In the genomic region with DNA sequence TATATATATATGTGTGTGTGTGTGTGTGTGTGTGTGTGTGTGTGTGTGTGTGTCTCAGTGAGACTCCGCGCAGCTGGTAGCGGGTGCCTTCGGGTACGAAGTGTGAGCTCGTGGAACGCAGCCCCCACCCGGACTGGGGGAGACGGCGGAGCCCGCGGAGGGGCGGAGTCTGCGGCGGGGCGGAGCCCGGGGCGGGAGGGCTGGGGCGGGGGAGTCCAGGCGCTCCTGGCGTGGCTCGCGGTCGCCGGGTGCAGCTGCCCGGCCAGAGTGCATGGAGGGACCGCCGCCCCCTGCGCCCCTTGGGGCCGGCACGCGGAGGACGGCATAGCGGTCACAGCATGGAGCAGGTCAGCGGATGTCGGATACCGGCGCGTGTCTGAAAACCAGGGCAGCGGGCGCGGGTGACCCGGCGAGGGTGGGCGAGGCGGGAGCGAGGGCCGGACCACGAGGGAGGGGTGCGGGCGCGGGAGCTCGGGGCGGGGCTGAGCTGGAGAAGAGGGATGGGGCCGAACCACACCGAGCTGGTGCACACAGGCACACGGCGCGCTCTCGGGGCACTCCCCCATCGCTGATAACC, we compare ENCODE assay signal across 8 mouse cellular contexts. TPM values are rescaled to one million over a fixed set of nuclear protein-coding genes. Genes with fewer than 3 reads are reported as not detected.
DNase-seq lines count a peak whose midpoint lies in the region; ATAC-seq lines count a peak whose summit lies in the region.

No protein-coding gene starts in this region.

- H3K4me2 ChIP-seq in heart, embryonic 14.5 days (ENCODE audit: low read length): peak overlapping the region; percentile 99
- H3K4me2 ChIP-seq in midbrain, embryonic 12.5 days (replicated peaks): peak overlapping the region; percentile 98

- H3K27ac ChIP-seq in heart, embryonic 14.5 days (replicated peaks in 1 of 2; ENCODE audit: control insufficient read depth in 1 of 2, insufficient read depth in 1 of 2, low read depth in 2 of 2, low read length in 2 of 2): no peak overlapping the region
- H3K27ac ChIP-seq in midbrain, embryonic 12.5 days (replicated peaks): peak overlapping the region; percentile 35

- intact Hi-C loops in heart, postnatal 25 days (cut with DNase I): no loop called here
- intact Hi-C loops in left cerebral cortex, postnatal 25 days (cut with DNase I): no loop called here

- peak overlapping the region; percentile 71 for H3K9ac ChIP-seq in heart, embryonic 14.5 days (ENCODE audit: low read length)
- peak overlapping the region; percentile 68 for H3K9ac ChIP-seq in midbrain, embryonic 12.5 days (replicated peaks)

- peak overlapping the region; percentile 52 to 62 for H3K4me3 ChIP-seq in heart, embryonic 14.5 days (ENCODE audit: control insufficient read depth in 1 of 2, insufficient read depth in 1 of 2, low read depth in 1 of 2, low read length in 2 of 2)
- H3K4me3 ChIP-seq in midbrain, embryonic 12.5 days: peak overlapping the region; percentile 65

- H3K36me3 ChIP-seq in heart, embryonic 14.5 days (ENCODE audit: control insufficient read depth, insufficient read depth, low read length): no peaks in the 10 kb centered on the region
- H3K36me3 ChIP-seq in midbrain, embryonic 12.5 days: no peaks in the 10 kb centered on the region

- peaks cover 39 to 53% of the 10 kb centered on the region in 2 experiments for H3K4me1 ChIP-seq in heart, embryonic 14.5 days (ENCODE audit: control insufficient read depth in 2 of 2, insufficient read depth in 2 of 2, low read length in 2 of 2)
- peaks cover 48% of the 10 kb centered on the region for H3K4me1 ChIP-seq in midbrain, embryonic 12.5 days

- under 1% methylated on average over 38 of the region's 61 CpGs for WGBS in heart, embryonic 14.5 days
- under 1% methylated on average over 48 of the region's 61 CpGs for WGBS in midbrain, embryonic 12.5 days

- H3K9me3 ChIP-seq in heart, embryonic 14.5 days (ENCODE audit: control insufficient read depth, low read length): no peaks in the 10 kb centered on the region
- no peaks in the 10 kb centered on the region for H3K9me3 ChIP-seq in midbrain, embryonic 12.5 days

- peak; percentile 18; the same call in 1 of the 2 replicates for ATAC-seq in heart, embryonic 14.5 days (ENCODE audit: insufficient number of reproducible peaks, insufficient read depth, low FRiP score, low read depth)
- ATAC-seq in midbrain, embryonic 12.5 days (ENCODE audit: low FRiP score, low read depth): peak; percentile 31; the same call in 1 of the 2 replicates

- DNase-seq in heart, adult 11 months: peak; percentile 96
- DNase-seq in heart, postnatal 25 days (ENCODE audit: low spot score): no peak
- peak; percentile 63 for DNase-seq in Muller cell, postnatal 12 days (ENCODE audit: inconsistent ontology term)
- DNase-seq in embryo, embryonic 11 days: peak; percentile 70
- DNase-seq in left cerebral cortex, postnatal 25 days (ENCODE audit: low spot score in 2 of 2): peak; percentile 64 to 67
- peak; percentile 83 for DNase-seq in testis, postnatal 10 days (ENCODE audit: low spot score)

- H3K27me3 ChIP-seq in heart, embryonic 14.5 days (ENCODE audit: control insufficient read depth, insufficient read depth, low read length): no peaks in the 10 kb centered on the region
- H3K27me3 ChIP-seq in midbrain, embryonic 12.5 days: peaks cover 61% of the 10 kb centered on the region

RNA-seq across cellular contexts. Expression of gene Arhgap23, which starts 11.1 kb away (rescaled TPM):
- 10 to 100 TPM; 14.8 to 19.4 TPM for total RNA-seq in heart, postnatal 25 days (2021)
- 7.1 and 8.4 TPM in 2 replicates for polyA plus RNA-seq in heart, embryonic 14.5 days (2014; fragmentation: Nextera tagmentation; extraction: Ambion mirVana)
- 10 to 100 TPM; 63.8 to 66.5 TPM for total RNA-seq in left cerebral cortex, postnatal 25 days (2021)
- polyA plus RNA-seq in midbrain, embryonic 12.5 days (2016; fragmentation: Nextera tagmentation; extraction: Ambion mirVana): 6.3 and 7.9 TPM in 2 replicates

RNA-seq across cellular contexts. Expression of gene Socs7, which starts 41.9 kb away (rescaled TPM):
- total RNA-seq in heart, postnatal 25 days (2021): 10 to 100 TPM; 17.9 to 19.9 TPM
- 2.2 and 3.6 TPM in 2 replicates for polyA plus RNA-seq in heart, embryonic 14.5 days (2014; fragmentation: Nextera tagmentation; extraction: Ambion mirVana)
- total RNA-seq in left cerebral cortex, postnatal 25 days (2021): 10 to 100 TPM; 87.3 to 94.1 TPM
- polyA plus RNA-seq in midbrain, embryonic 12.5 days (2016; fragmentation: Nextera tagmentation; extraction: Ambion mirVana): 9.3 and 9.4 TPM in 2 replicates

RNA-seq across cellular contexts. Expression of gene Gpr179, which starts 52.4 kb away (rescaled TPM):
- under 1 TPM; 0.05 to 0.06 TPM for total RNA-seq in heart, postnatal 25 days (2021)
- polyA plus RNA-seq in heart, embryonic 14.5 days (2014; fragmentation: Nextera tagmentation; extraction: Ambion mirVana): 0.05 TPM in 2 replicates
- under 1 TPM; 0.18 to 0.43 TPM for total RNA-seq in left cerebral cortex, postnatal 25 days (2021)
- polyA plus RNA-seq in midbrain, embryonic 12.5 days (2016; fragmentation: Nextera tagmentation; extraction: Ambion mirVana): 0.13 and 0.18 TPM in 2 replicates

Comparison
In these comparisons a context has a peak if more than half of its experiments do, and no peak if none do; other contexts are left out.
1. RNA of gene Socs7, which starts 41.9 kb away (total RNA-seq): 87.3 to 94.1 TPM in left cerebral cortex, postnatal 25 days; 17.9 to 19.9 TPM in heart, postnatal 25 days; every median in the first group is over 4 times any median in the second.